In the genomic region with DNA sequence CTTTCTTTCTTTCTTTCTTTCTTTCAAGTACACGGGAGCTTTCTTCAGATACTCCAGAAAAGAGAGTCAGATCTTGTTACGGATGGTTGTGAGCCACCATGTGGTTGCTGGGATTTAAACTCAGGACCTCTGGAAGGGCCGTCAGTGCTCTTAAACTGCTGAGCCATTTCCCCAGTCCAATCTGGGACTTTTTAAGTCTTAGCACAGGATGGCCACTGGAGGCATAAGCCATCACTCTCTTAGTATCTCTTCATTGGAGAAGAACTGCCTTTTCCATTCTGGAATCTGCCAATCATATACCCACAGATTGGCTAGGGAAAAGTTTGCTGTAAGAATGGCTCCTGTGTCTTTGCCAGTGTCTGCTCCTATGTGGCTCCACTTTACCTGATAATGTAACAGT, we compare ENCODE assay signal across 23 mouse cellular contexts. TPM values are rescaled to one million over a fixed set of nuclear protein-coding genes. Genes with fewer than 3 reads are reported as not detected.
DNase-seq lines count a peak whose midpoint lies in the region; ATAC-seq and TF ChIP-seq lines count a peak whose summit lies in the region.
"Had no signal": no experiment of that assay in that cellular context is flagged by ENCODE, and none has a peak within 500 bp of the region (broad histone marks: within the 10 kb centered on the region; RNA-seq: fewer than 3 reads in every experiment).

No protein-coding gene starts in this region.

- no peak for TF ChIP-seq CTCF in liver, adult 2 months (IDR thresholded peaks at IDR 0.05; ENCODE audit: low read depth, low read length)
- TF ChIP-seq CTCF in cerebellum, adult 2 months (IDR thresholded peaks at IDR 0.05; ENCODE audit: borderline replicate concordance, insufficient read depth, low read depth, low read length) = no peak

- no peak overlapping the region for H3K27ac ChIP-seq in forebrain, embryonic 14.5 days (ENCODE audit: low read depth, low read length)
- no peak overlapping the region for H3K27ac ChIP-seq in forebrain, embryonic 11.5 days (ENCODE audit: low read depth, low read length)
- no peak overlapping the region for H3K27ac ChIP-seq in liver, adult 2 months (replicated peaks; ENCODE audit: insufficient read depth, low read depth, low read length)
- no peak overlapping the region for H3K27ac ChIP-seq in liver, embryonic 12.5 days
- no peak overlapping the region for H3K27ac ChIP-seq in cerebellum, adult 2 months (ENCODE audit: insufficient read depth, low read length)
- H3K27ac ChIP-seq in midbrain, embryonic 16.5 days (ENCODE audit: low read length) = no peak overlapping the region
- H3K27ac ChIP-seq: embryonic facial prominence, embryonic 10.5 days; hindbrain, embryonic 12.5 days; liver, embryonic 13.5 days; macrophage; midbrain, embryonic 15.5 days had no signal

- DNase-seq in forebrain, embryonic 14.5 days (ENCODE audit: low spot score) = peak; percentile 11
- DNase-seq in forebrain, embryonic 11.5 days (ENCODE audit: low spot score) = no peak
- peak; percentile 15 for DNase-seq in liver, adult 2 months (ENCODE audit: extremely low read depth, low read depth, low spot score)
- DNase-seq in A20 (ENCODE audit: low read depth, low spot score) (peak; percentile 32), ZHBTc4 (ENCODE audit: low read depth, low spot score) (peak; percentile 78)
- no peak for DNase-seq in cerebellum, adult 2 months
- DNase-seq: cerebellum, adult 9-10 months; heart, adult 18-20 months; kidney, adult 11 months; kidney, postnatal 25 days; liver, embryonic 13.5 days; thymus, adult 18-20 months had no signal

- H3K27me3 ChIP-seq in forebrain, embryonic 14.5 days (replicated peaks; ENCODE audit: control insufficient read depth, insufficient read depth, low read length) = no peaks in the 10 kb centered on the region
- H3K27me3 ChIP-seq in forebrain, embryonic 11.5 days (ENCODE audit: control insufficient read depth, insufficient read depth, low read length) = no peaks in the 10 kb centered on the region
- no peaks in the 10 kb centered on the region for H3K27me3 ChIP-seq in liver, adult 2 months (ENCODE audit: control insufficient read depth, insufficient read depth, low read length)
- H3K27me3 ChIP-seq in liver, embryonic 12.5 days (replicated peaks) = no peaks in the 10 kb centered on the region
- H3K27me3 ChIP-seq in cerebellum, adult 2 months (ENCODE audit: control insufficient read depth, insufficient read depth, low read length) = no peaks in the 10 kb centered on the region
- H3K27me3 ChIP-seq in midbrain, embryonic 16.5 days (ENCODE audit: control insufficient read depth, insufficient read depth, low read depth, low read length) = no peaks in the 10 kb centered on the region
- H3K27me3 ChIP-seq: hindbrain, embryonic 12.5 days; liver, embryonic 13.5 days; midbrain, embryonic 15.5 days had no signal

- H3K4me3 ChIP-seq in forebrain, embryonic 14.5 days (ENCODE audit: low read depth, low read length) = no peak overlapping the region
- no peak overlapping the region for H3K4me3 ChIP-seq in forebrain, embryonic 11.5 days (ENCODE audit: low read depth, low read length)
- no peak overlapping the region for H3K4me3 ChIP-seq in liver, adult 2 months (ENCODE audit: insufficient read depth, low read depth, low read length)
- no peak overlapping the region for H3K4me3 ChIP-seq in liver, embryonic 12.5 days
- H3K4me3 ChIP-seq in cerebellum, adult 2 months (replicated peaks; ENCODE audit: insufficient read depth, low read depth, low read length) = no peak overlapping the region
- no peak overlapping the region for H3K4me3 ChIP-seq in midbrain, embryonic 16.5 days (ENCODE audit: low read depth, low read length)
- H3K4me3 ChIP-seq: embryonic facial prominence, embryonic 10.5 days; hindbrain, embryonic 12.5 days; liver, embryonic 13.5 days; midbrain, embryonic 15.5 days had no signal

- no peak overlapping the region for H3K4me2 ChIP-seq in forebrain, embryonic 14.5 days (ENCODE audit: low read length)
- H3K4me2 ChIP-seq in forebrain, embryonic 11.5 days (ENCODE audit: low read depth, low read length, severe bottlenecking) = no peak overlapping the region
- H3K4me2 ChIP-seq in liver, embryonic 12.5 days = no peak overlapping the region
- no peak overlapping the region for H3K4me2 ChIP-seq in midbrain, embryonic 16.5 days (ENCODE audit: low read length)
- H3K4me2 ChIP-seq: hindbrain, embryonic 12.5 days; liver, embryonic 13.5 days; midbrain, embryonic 15.5 days had no signal

- H3K9ac ChIP-seq in forebrain, embryonic 14.5 days (ENCODE audit: low read length) = no peak overlapping the region
- no peak overlapping the region for H3K9ac ChIP-seq in forebrain, embryonic 11.5 days (ENCODE audit: low read length)
- no peak overlapping the region for H3K9ac ChIP-seq in liver, adult 2 months (ENCODE audit: low read depth, low read length)
- no peak overlapping the region for H3K9ac ChIP-seq in liver, embryonic 12.5 days
- no peak overlapping the region for H3K9ac ChIP-seq in midbrain, embryonic 16.5 days (ENCODE audit: low read depth, low read length)
- H3K9ac ChIP-seq: hindbrain, embryonic 12.5 days; liver, embryonic 13.5 days; midbrain, embryonic 15.5 days had no signal

- peaks cover 26% of the 10 kb centered on the region for H3K36me3 ChIP-seq in forebrain, embryonic 14.5 days (ENCODE audit: control insufficient read depth, insufficient read depth, low read length)
- peaks cover 15% of the 10 kb centered on the region; the same call in 1 of the 2 replicates for H3K36me3 ChIP-seq in forebrain, embryonic 11.5 days (ENCODE audit: control insufficient read depth, insufficient read depth, low read length)
- H3K36me3 ChIP-seq in liver, adult 2 months (ENCODE audit: control insufficient read depth, insufficient read depth, low read length) = peaks cover 13% of the 10 kb centered on the region
- peaks cover 43% of the 10 kb centered on the region for H3K36me3 ChIP-seq in liver, embryonic 12.5 days
- H3K36me3 ChIP-seq in midbrain, embryonic 16.5 days (ENCODE audit: control insufficient read depth, insufficient read depth, low read length) = peaks cover 16% of the 10 kb centered on the region

- H3K9me3 ChIP-seq in forebrain, embryonic 14.5 days (replicated peaks; ENCODE audit: control insufficient read depth, low read length) = no peaks in the 10 kb centered on the region
- no peaks in the 10 kb centered on the region for H3K9me3 ChIP-seq in forebrain, embryonic 11.5 days (ENCODE audit: control insufficient read depth, low read length)
- H3K9me3 ChIP-seq in liver, embryonic 12.5 days (replicated peaks) = no peaks in the 10 kb centered on the region
- no peaks in the 10 kb centered on the region for H3K9me3 ChIP-seq in midbrain, embryonic 16.5 days (replicated peaks; ENCODE audit: control insufficient read depth, low read length, poor library complexity, severe bottlenecking)
- H3K9me3 ChIP-seq: embryonic facial prominence, embryonic 10.5 days; hindbrain, embryonic 12.5 days; liver, embryonic 13.5 days; midbrain, embryonic 15.5 days had no signal

- peaks cover 11% of the 10 kb centered on the region for H3K4me1 ChIP-seq in forebrain, embryonic 14.5 days (ENCODE audit: control insufficient read depth, insufficient read depth, low read length)
- no peaks in the 10 kb centered on the region; the same call in 1 of the 2 replicates for H3K4me1 ChIP-seq in forebrain, embryonic 11.5 days (replicated peaks; ENCODE audit: control insufficient read depth, insufficient read depth, low read length)
- peaks cover 12% of the 10 kb centered on the region for H3K4me1 ChIP-seq in liver, adult 2 months (ENCODE audit: control insufficient read depth, insufficient read depth, low read length)
- H3K4me1 ChIP-seq in liver, embryonic 12.5 days = peaks cover 44% of the 10 kb centered on the region
- H3K4me1 ChIP-seq in cerebellum, adult 2 months (ENCODE audit: control insufficient read depth, insufficient read depth, low read length) = peaks cover 5% of the 10 kb centered on the region; the same call in 1 of the 2 replicates
- peaks cover 24% of the 10 kb centered on the region for H3K4me1 ChIP-seq in midbrain, embryonic 16.5 days (ENCODE audit: control insufficient read depth, insufficient read depth, low read length)

- ATAC-seq in forebrain, embryonic 14.5 days = no peak
- ATAC-seq in forebrain, embryonic 11.5 days (replicated peaks; ENCODE audit: low FRiP score) = no peak
- ATAC-seq in liver, embryonic 12.5 days = no peak
- ATAC-seq in midbrain, embryonic 16.5 days = no peak
- ATAC-seq: midbrain, embryonic 15.5 days had no signal

- no peak for TF ChIP-seq POLR2A in liver, adult 2 months (IDR thresholded peaks at IDR 0.05; ENCODE audit: extremely low read depth, insufficient read depth, low read length)
- no peak for TF ChIP-seq POLR2A in cerebellum, adult 2 months (IDR thresholded peaks at IDR 0.05; ENCODE audit: borderline replicate concordance, insufficient read depth, low read length)

- WGBS in forebrain, embryonic 14.5 days = 60% methylated on average over 3 of the region's 3 CpGs
- WGBS in forebrain, embryonic 11.5 days = 65% methylated on average over 3 of the region's 3 CpGs
- WGBS in liver, adult 2 months = 60% methylated on average over 3 of the region's 3 CpGs
- 67% methylated on average over 3 of the region's 3 CpGs for WGBS in liver, embryonic 12.5 days (ENCODE audit: insufficient replicate concordance)
- 35% methylated on average over 3 of the region's 3 CpGs for WGBS in cerebellum, adult 2 months
- WGBS in midbrain, embryonic 16.5 days = 45% methylated on average over 3 of the region's 3 CpGs

- H3K79me2 ChIP-seq in liver, adult 2 months (ENCODE audit: control insufficient read depth, insufficient read depth, low read length) = peaks cover 23% of the 10 kb centered on the region; the same call in 1 of the 2 replicates

RNA-seq across cellular contexts. Expression of gene Cnot8, which starts 3.1 kb away (rescaled TPM):
- 136 and 146 TPM in 2 replicates for polyA plus RNA-seq in forebrain, embryonic 14.5 days (2014; fragmentation: Nextera tagmentation; extraction: Ambion mirVana)
- polyA plus RNA-seq in forebrain, embryonic 11.5 days (2014; fragmentation: Nextera tagmentation; extraction: Ambion mirVana) = 95.8 and 103 TPM in 2 replicates
- 48.0 and 49.1 TPM in 2 replicates for total RNA-seq in liver, adult 2 months (2014; rRNA removed)
- polyA plus RNA-seq in liver, adult 2 months (2012; rRNA removed) = 40.2 and 49.0 TPM in 2 replicates
- polyA plus RNA-seq in liver, embryonic 12.5 days (2016; fragmentation: Nextera tagmentation; extraction: Ambion mirVana) = 50.5 and 51.8 TPM in 2 replicates
- 80.3 and 82.8 TPM in 2 replicates for polyA plus RNA-seq in cerebellum, adult 2 months (2012; rRNA removed)
- polyA plus RNA-seq in midbrain, embryonic 16.5 days (2015; fragmentation: Nextera tagmentation; extraction: Ambion mirVana) = 105 and 113 TPM in 2 replicates

RNA-seq across cellular contexts. Expression of gene Gm12248, which starts 14.1 kb away (rescaled TPM):
- polyA plus RNA-seq in forebrain, embryonic 14.5 days (2014; fragmentation: Nextera tagmentation; extraction: Ambion mirVana) = not detected in 2 replicates
- not detected in 2 replicates for polyA plus RNA-seq in forebrain, embryonic 11.5 days (2014; fragmentation: Nextera tagmentation; extraction: Ambion mirVana)
- total RNA-seq in liver, adult 2 months (2014; rRNA removed) = not detected in 2 replicates
- polyA plus RNA-seq in liver, adult 2 months (2012; rRNA removed) = 1.7 TPM in 2 replicates
- polyA plus RNA-seq in liver, embryonic 12.5 days (2016; fragmentation: Nextera tagmentation; extraction: Ambion mirVana) = not detected in 2 replicates
- polyA plus RNA-seq in cerebellum, adult 2 months (2012; rRNA removed) = not detected in 2 replicates
- 0.13 TPM in 1 of 2 replicates, not detected in the other for polyA plus RNA-seq in midbrain, embryonic 16.5 days (2015; fragmentation: Nextera tagmentation; extraction: Ambion mirVana)
- total RNA-seq: heart, adult 18-20 months; layer of hippocampus, postnatal 10 days; left cerebral cortex, postnatal 36 days had no signal
- polyA plus RNA-seq: embryonic facial prominence, embryonic 10.5 days; heart, postnatal 0 days; liver, embryonic 13.5 days; macrophage; neural tube, embryonic 11.5 days; urinary bladder, adult 2 months had no signal

Comparison
In these comparisons a context has a peak if more than half of its experiments do, and no peak if none do; other contexts are left out.
1. DNase-seq: peak in forebrain, embryonic 14.5 days (single experiment), liver, adult 2 months (single experiment), A20 (single experiment) and ZHBTc4 (single experiment); none in forebrain, embryonic 11.5 days (single experiment) and cerebellum, adult 2 months (0 of 2).